Mouse (Mus musculus) liver, adult 2 months (tissue): ENCODE data around the gene Bik.

ENCODE experiments used
- CTCF ChIP-seq: fragments of 200-500 bp; IDR thresholded peaks from 2 replicates; pipeline ENCODE4 v1.5.1; 2011; ENCODE audit warnings: low read depth, low read length, control low read depth
- POLR2A ChIP-seq: fragments of 200-500 bp; IDR thresholded peaks from 2 replicates; pipeline ENCODE4 v1.6.1; 2011; ENCODE audit warnings: low read length, control low read depth; ENCODE audit not compliant: insufficient read depth; ENCODE audit errors: extremely low read depth

DNA sequence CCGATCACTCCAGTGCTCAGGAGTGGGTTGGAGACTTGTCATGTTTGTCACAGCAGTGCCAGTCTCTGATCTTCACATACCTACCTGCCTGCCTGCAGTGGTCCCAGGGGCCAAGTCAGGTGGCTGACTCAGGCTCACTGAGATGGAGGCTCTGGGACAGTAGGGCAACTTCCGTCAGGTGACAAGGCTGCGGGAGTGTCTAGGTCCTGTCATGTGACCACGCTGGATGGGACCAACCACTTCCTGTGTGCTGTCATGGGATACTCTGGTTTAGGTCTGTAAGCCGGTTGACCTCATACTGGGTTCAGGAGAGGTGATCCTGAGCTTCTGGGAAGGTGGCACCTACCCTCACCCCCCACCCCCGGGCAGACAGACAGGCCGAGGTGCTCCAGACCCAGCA lies 19.4 kb downstream of the Bik start:
- TF ChIP-seq POLR2A, result no peak
- TF ChIP-seq CTCF, result no peak
